Mouse (Mus musculus) embryonic fibroblast, embryonic 13.5 days (primary cell): Measurements from ENCODE around the gene Slc7a1.

Experiments
- CTCF ChIP-seq: IDR thresholded peaks from 2 replicates; pipeline ENCODE4 v1.5.1; 2011; ENCODE audit warnings: mild to moderate bottlenecking, control low read depth, low read length, moderate library complexity, borderline replicate concordance; ENCODE audit not compliant: insufficient read depth
- POLR2A ChIP-seq: IDR thresholded peaks from 2 replicates; pipeline ENCODE4 v1.6.1; 2011; ENCODE audit warnings: low read depth, mild to moderate bottlenecking, control low read depth, low read length, moderate library complexity

DNA sequence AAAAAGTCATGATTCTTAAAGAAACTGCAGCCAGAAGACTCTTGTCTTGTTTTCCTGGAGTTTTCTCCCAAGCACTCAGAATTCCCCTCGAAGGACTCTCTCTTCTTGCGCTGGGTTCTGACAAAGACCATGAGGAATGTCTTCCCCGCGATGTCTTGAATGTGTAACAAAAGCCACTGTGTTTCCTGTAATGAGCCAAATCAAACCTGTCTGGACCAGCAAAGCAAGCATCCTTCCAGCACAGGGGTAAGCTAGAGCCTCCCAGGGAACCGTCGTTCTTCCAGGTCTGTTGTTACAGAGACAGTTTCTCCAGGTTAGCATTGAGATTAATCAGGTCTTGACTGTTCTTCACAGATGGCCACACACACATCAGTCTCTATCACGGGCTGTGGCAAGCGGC, 121.5 kb downstream of the Slc7a1 start:
- TF ChIP-seq CTCF (no peak), POLR2A (no peak)
